Mouse (Mus musculus) embryonic facial prominence, embryonic 14.5 days (tissue): ENCODE measurements around the gene Proser2. TPM values are rescaled to one million over a fixed set of nuclear protein-coding genes. Genes with fewer than 3 reads are reported as not detected.
A peak's percentile ranks its signal among the peaks of the same experiment; 100 is the strongest.

Source experiments
- ATAC-seq: fragments of 200-750 bp; cut with Nextera tagmentation; 2 replicates; pipeline ENCODE4 v1.8.0; 2017; ENCODE audit warnings: low read depth, moderate number of reproducible peaks, moderate TSS enrichment
- DNase-seq: peaks from one replicate; pipeline ENCODE4 v3.0.0-alpha.2; 2015; ENCODE audit warnings: low spot score
- H3K27ac ChIP-seq: fragments of 300-500 bp; sonication (generic); replicated peaks from 2 replicates; pipeline ENCODE4 v1.5.1; 2014; ENCODE audit warnings: low read depth, mild to moderate bottlenecking, low read length, moderate library complexity
- H3K27me3 ChIP-seq: fragments of 300-500 bp; sonication (generic); replicated peaks from 2 replicates; pipeline ENCODE4 v1.6.1; 2014; ENCODE audit warnings: low read length; ENCODE audit not compliant: control insufficient read depth, insufficient read depth
- H3K36me3 ChIP-seq: fragments of 300-500 bp; sonication (generic); 2 replicates; pipeline ENCODE4 v1.6.1; 2014; ENCODE audit warnings: low read length, mixed read lengths; ENCODE audit not compliant: control insufficient read depth, insufficient read depth
- H3K4me1 ChIP-seq: fragments of 300-500 bp; sonication (generic); 2 replicates; pipeline ENCODE4 v1.6.1; 2014; ENCODE audit warnings: antibody characterized with exemption, low read length; ENCODE audit not compliant: control insufficient read depth, insufficient read depth
- H3K4me2 ChIP-seq: fragments of 300-500 bp; sonication (generic); 2 replicates; pipeline ENCODE4 v1.6.1; 2014; ENCODE audit warnings: low read depth, mild to moderate bottlenecking, low read length, moderate library complexity, mixed read lengths
- H3K4me3 ChIP-seq: fragments of 300-500 bp; sonication (generic); 2 replicates; pipeline ENCODE4 v1.5.1; 2014; ENCODE audit warnings: low read depth, mild to moderate bottlenecking, low read length
- H3K9ac ChIP-seq: fragments of 300-500 bp; sonication (generic); 2 replicates; pipeline ENCODE4 v1.6.1; 2014; ENCODE audit warnings: low read depth, mild to moderate bottlenecking, low read length, moderate library complexity, mixed read lengths
- H3K9me3 ChIP-seq: fragments of 300-500 bp; sonication (generic); 2 replicates; pipeline ENCODE4 v1.6.1; 2016; ENCODE audit warnings: low read length; ENCODE audit not compliant: control insufficient read depth
- WGBS: fragments of 180-500 bp; shearing (Covaris S2); extraction: QIAGEN DNeasy Blood & Tissue Kit; methylation state at CpG from one replicate; pipeline ENCODE4 v1.1.7; 2014; 5-methylcytosine and 5-hydroxymethylcytosine counted together
- polyA plus RNA-seq: library from polyadenylated mRNA; unstranded; fragments of >200 nt; fragmentation: Nextera tagmentation; extraction: Ambion mirVana; gene quantifications from 2 replicates; pipeline ENCODE4 v1.2.1, GENCODE M21; 2014

The Proser2 gene
- polyA plus RNA-seq, 1 experiment from 2014 or later, result 10.8 TPM

GRCm38 (mm10) chr2:6162366-6163040 is 32.5 kb upstream of the Proser2 start:
- ATAC-seq (peak; percentile 72), DNase-seq (peak; percentile 87)
- 46% methylated on average over 6 of the region's 6 CpGs for WGBS
- H3K4me1 ChIP-seq, result peaks cover 26% of the 10 kb centered on the region
- no peaks in the 10 kb centered on the region for H3K9me3 ChIP-seq
- H3K27ac ChIP-seq, result peak overlapping the region; percentile 19; the same call in 1 of the 2 replicates
- H3K27me3 ChIP-seq, result no peaks in the 10 kb centered on the region
- no peaks in the 10 kb centered on the region for H3K36me3 ChIP-seq
- no peak overlapping the region for H3K9ac ChIP-seq
- no peak overlapping the region for H3K4me3 ChIP-seq
- no peak overlapping the region for H3K4me2 ChIP-seq

DNA sequence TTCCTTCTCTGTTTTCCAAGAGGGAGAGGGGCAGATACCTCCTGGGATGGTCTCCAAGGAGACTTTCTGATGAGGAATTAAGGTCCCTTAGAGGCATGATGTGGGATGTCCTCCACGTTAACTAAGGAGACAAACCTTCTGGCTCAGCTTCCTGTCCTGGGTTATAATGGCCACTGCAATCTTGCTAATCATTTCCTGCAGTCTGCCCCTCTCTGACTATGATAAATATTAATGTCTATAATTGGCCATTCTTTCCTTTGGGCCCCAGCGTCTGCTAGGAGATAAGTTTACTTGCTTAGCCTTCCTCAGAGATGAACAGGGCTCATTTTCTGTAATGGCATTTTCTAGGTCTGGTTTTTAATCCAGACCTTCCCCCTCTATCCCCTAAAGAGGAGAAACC is 29.7 kb upstream of the Proser2 start:
- Histone ChIP-seq H3K9ac (no peak overlapping the region), H3K4me2 (no peak overlapping the region), H3K27ac (no peak overlapping the region), H3K9me3 (no peaks in the 10 kb centered on the region), H3K36me3 (no peaks in the 10 kb centered on the region), H3K27me3 (no peaks in the 10 kb centered on the region), H3K4me1 (peaks cover 19% of the 10 kb centered on the region), H3K4me3 (no peak overlapping the region)
- 19% methylated on average over 2 of the region's 2 CpGs for WGBS
- ATAC-seq (no peak), DNase-seq (no peak)

- Histone ChIP-seq H3K4me2 (no peak overlapping the region), H3K4me1 (peaks cover 16% of the 10 kb centered on the region; the same call in 1 of the 2 replicates), H3K9ac (no peak overlapping the region), H3K27me3 (no peaks in the 10 kb centered on the region), H3K9me3 (no peaks in the 10 kb centered on the region), H3K27ac (no peak overlapping the region), H3K36me3 (no peaks in the 10 kb centered on the region), H3K4me3 (no peak overlapping the region)
- DNase-seq, result no peak
- ATAC-seq, result no peak
- 87% methylated on average over 9 of the region's 9 CpGs for WGBS
Measured at GRCm38 (mm10) chr2:6159219-6159618, 29.2 kb upstream of the Proser2 start.

DNA sequence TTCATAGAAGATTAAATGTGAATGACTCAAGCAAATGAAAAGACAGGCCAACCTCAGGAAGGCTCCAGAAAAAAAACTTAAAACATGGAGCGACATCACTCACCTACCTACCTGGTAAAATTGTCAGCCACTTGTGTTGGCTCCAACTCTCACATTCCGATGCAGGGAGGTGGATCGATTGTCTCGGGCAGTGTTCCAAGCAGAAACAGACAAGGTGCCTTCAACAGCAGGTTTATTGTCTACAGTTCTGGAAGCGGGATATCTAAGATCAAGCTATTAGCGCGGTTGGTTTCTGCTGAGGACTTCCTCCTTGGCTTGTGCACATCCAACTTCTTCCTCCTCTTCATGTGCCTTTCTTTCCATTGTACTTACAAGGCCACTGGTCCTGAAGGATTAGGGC is 27.6 kb upstream of the Proser2 start:
- H3K4me2 ChIP-seq, result no peak overlapping the region
- no peak for DNase-seq
- H3K27me3 ChIP-seq, result no peaks in the 10 kb centered on the region
- H3K4me3 ChIP-seq, result no peak overlapping the region
- no peaks in the 10 kb centered on the region for H3K36me3 ChIP-seq
- no peak overlapping the region for H3K27ac ChIP-seq
- ATAC-seq, result no peak
- H3K9me3 ChIP-seq, result no peaks in the 10 kb centered on the region
- H3K4me1 ChIP-seq, result peaks cover 12% of the 10 kb centered on the region; the same call in 1 of the 2 replicates
- H3K9ac ChIP-seq, result no peak overlapping the region
- WGBS, result 81% methylated on average over 7 of the region's 7 CpGs

DNA sequence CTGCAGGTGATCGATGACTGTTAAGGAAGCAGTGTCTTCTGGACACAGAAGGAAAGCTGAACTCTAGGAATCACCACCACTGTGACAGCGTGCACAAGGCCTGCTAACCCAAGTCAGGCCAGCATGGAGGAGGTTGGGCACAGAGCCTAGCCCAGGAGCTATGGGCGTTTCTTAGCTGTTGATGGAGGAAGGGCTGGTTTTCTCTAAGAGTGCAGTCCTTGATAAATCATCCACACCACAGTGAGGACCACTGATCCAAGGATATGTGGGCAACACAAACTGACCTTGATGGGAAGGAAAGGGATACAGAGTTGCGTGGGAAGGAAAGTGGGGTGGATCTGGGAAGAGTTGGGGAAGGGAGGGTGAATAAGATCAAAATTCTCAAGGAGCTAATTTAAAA is 27.2 kb upstream of the Proser2 start:
- no peak for ATAC-seq

GRCm38 (mm10) chr2:6149801-6150200 is 19.8 kb upstream of the Proser2 start:
- no peak overlapping the region for H3K4me3 ChIP-seq
- H3K4me2 ChIP-seq, result no peak overlapping the region
- WGBS, result 80% methylated on average over 5 of the region's 5 CpGs
- H3K9ac ChIP-seq, result no peak overlapping the region
- H3K9me3 ChIP-seq, result no peaks in the 10 kb centered on the region
- H3K36me3 ChIP-seq, result no peaks in the 10 kb centered on the region
- H3K4me1 ChIP-seq, result no peaks in the 10 kb centered on the region
- no peaks in the 10 kb centered on the region for H3K27me3 ChIP-seq
- DNase-seq (no peak), ATAC-seq (no peak)
- H3K27ac ChIP-seq, result no peak overlapping the region

More for the DNA sequence above, 27.2 kb upstream of the Proser2 start:
- H3K4me2 ChIP-seq, result no peak overlapping the region
- no peak overlapping the region for H3K4me3 ChIP-seq
- H3K4me1 ChIP-seq, result 0 out of 2 replicates have a peak, but pooled peaks cover 11% of the 10 kb centered on the region
- no peak overlapping the region for H3K9ac ChIP-seq
- no peaks in the 10 kb centered on the region for H3K9me3 ChIP-seq
- no peaks in the 10 kb centered on the region for H3K36me3 ChIP-seq
- 95% methylated on average over 4 of the region's 4 CpGs for WGBS
- H3K27me3 ChIP-seq, result no peaks in the 10 kb centered on the region
- H3K27ac ChIP-seq, result no peak overlapping the region
- no peak for DNase-seq

DNA sequence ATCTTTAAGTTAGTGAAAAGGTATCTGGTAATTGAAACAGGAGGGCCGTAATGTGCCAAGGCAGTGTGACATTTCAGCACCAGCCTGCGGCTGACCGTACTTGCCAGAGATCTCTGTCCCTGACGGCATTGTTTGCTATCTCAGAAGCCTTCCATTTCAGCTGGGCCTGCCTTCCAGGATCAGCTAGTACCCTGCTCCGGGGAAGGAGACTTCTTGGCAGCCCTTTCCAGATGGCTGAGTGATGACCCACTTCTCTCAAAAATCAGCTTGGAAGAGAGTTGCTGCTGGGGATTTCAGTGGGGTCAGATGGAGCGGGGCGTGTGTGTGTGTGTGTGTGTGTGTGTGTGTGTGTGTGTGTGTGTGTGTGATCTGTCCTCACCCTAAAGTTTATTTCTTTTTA is 16.9 kb upstream of the Proser2 start:
- Histone ChIP-seq H3K27ac (no peak overlapping the region), H3K27me3 (no peaks in the 10 kb centered on the region), H3K4me1 (no peaks in the 10 kb centered on the region), H3K4me3 (no peak overlapping the region), H3K9ac (no peak overlapping the region), H3K36me3 (no peaks in the 10 kb centered on the region), H3K4me2 (no peak overlapping the region), H3K9me3 (no peaks in the 10 kb centered on the region)
- 71% methylated on average over 7 of the region's 7 CpGs for WGBS
- DNase-seq (no peak), ATAC-seq (no peak)

DNA sequence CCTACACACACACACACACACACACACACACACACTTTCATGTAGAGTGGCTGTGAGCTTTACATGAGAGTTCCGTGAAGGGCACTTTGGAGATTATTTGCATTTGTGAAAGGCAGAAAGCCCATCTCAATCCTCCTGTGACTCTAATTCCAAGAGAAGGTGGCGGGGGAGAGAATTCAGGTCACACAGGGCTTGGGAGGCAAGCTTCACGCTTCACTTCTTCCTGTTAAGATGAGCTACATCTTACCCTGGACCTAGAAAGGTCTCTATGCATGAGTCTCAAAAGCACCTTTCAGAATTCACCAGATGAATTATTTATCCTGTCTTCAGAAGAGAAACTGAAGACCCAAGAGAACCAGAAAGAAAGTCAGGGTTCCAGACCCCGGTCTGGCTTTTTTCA is 16.2 kb upstream of the Proser2 start:
- no peak for ATAC-seq
- Histone ChIP-seq H3K27me3 (no peaks in the 10 kb centered on the region), H3K4me3 (no peak overlapping the region), H3K9ac (no peak overlapping the region), H3K4me1 (no peaks in the 10 kb centered on the region), H3K4me2 (no peak overlapping the region), H3K36me3 (no peaks in the 10 kb centered on the region), H3K27ac (no peak overlapping the region), H3K9me3 (no peaks in the 10 kb centered on the region)
- DNase-seq, result no peak
- WGBS, result 80% methylated on average over 4 of the region's 4 CpGs

DNA sequence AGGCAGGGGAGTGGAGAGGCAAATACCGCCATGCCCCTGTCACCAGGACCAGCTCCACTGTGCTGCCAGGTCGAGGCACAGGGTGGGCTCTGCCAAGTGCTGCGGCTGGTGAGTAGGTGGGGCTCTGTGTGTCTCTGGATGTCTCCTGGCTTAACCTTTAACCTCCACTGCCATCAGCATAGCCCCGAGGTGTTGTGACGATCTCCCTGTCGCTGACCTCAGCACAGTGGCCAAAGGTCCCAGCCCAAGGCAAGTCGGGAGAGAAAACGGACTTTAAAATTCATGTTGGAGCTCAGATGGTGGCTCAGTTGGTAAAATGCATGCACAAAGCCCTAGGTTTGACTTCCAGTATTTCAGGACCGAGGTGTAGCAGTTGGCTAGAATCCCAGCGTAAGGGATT is 15.6 kb upstream of the Proser2 start:
- no peaks in the 10 kb centered on the region for H3K4me1 ChIP-seq
- no peak overlapping the region for H3K4me3 ChIP-seq
- ATAC-seq (no peak), DNase-seq (no peak)
- no peaks in the 10 kb centered on the region for H3K36me3 ChIP-seq
- H3K4me2 ChIP-seq, result no peak overlapping the region
- no peaks in the 10 kb centered on the region for H3K9me3 ChIP-seq
- 62% methylated on average over 10 of the region's 10 CpGs for WGBS
- no peak overlapping the region for H3K27ac ChIP-seq
- H3K27me3 ChIP-seq, result no peaks in the 10 kb centered on the region
- no peak overlapping the region for H3K9ac ChIP-seq
